Mouse (Mus musculus) myocyte (in vitro differentiated cells): Measurements from ENCODE around the gene Zbp1. TPM values are rescaled to one million over a fixed set of nuclear protein-coding genes. Genes with fewer than 3 reads are reported as not detected.

Source experiments
- H3K27me3 ChIP-seq: one replicate; pipeline ENCODE4 v1.6.1; 2011; ENCODE audit not compliant: control insufficient read depth, insufficient read depth, insufficient read length
- H3K36me3 ChIP-seq: one replicate; pipeline ENCODE4 v1.6.1; 2011; ENCODE audit not compliant: control insufficient read depth, insufficient read depth
- H3K4me2 ChIP-seq: one replicate; pipeline ENCODE4 v1.6.1; 2011; ENCODE audit warnings: low read depth, control low read depth
- H3K4me3 ChIP-seq: one replicate; pipeline ENCODE4 v1.5.1; 2011; ENCODE audit warnings: mild to moderate bottlenecking, control low read depth, moderate library complexity
- H3K79me2 ChIP-seq: one replicate; pipeline ENCODE4 v1.6.1; 2011; ENCODE audit not compliant: control insufficient read depth, insufficient read depth
- H3ac ChIP-seq: one replicate; pipeline ENCODE4 v1.6.1; 2011; ENCODE audit not compliant: control insufficient read depth, insufficient read length
- CEBPB ChIP-seq: IDR thresholded peaks from 2 replicates; pipeline ENCODE4 v1.6.1; 2011; ENCODE audit warnings: mild to moderate bottlenecking, moderate library complexity; ENCODE audit not compliant: poor library complexity, insufficient read depth, severe bottlenecking
- E2F4 ChIP-seq: IDR thresholded peaks from one replicate; pipeline ENCODE4 v1.6.1; 2011; ENCODE audit warnings: mild to moderate bottlenecking, control low read depth, moderate library complexity; ENCODE audit not compliant: insufficient read depth
- MAX ChIP-seq: IDR thresholded peaks from one replicate; pipeline ENCODE4 v1.6.1; 2011; ENCODE audit warnings: low read depth, mild to moderate bottlenecking, control low read depth
- MYOD1 ChIP-seq, 3 experiments: IDR thresholded peaks; one replicate each; pipeline ENCODE4 v1.6.1; 2011; ENCODE audit warnings: control low read depth in 2 of 3, low read depth in 2 of 3, mild to moderate bottlenecking in 2 of 3, moderate library complexity in 1 of 3; ENCODE audit not compliant: insufficient read length in 2 of 3, control insufficient read depth in 1 of 3
- MYOG ChIP-seq, 3 experiments: IDR thresholded peaks; one replicate each; pipeline ENCODE4 v1.6.1; 2011; ENCODE audit warnings: control low read depth in 2 of 3, low read depth in 2 of 3, mild to moderate bottlenecking in 2 of 3; ENCODE audit not compliant: insufficient read length in 2 of 3, control insufficient read depth in 1 of 3, insufficient read depth in 1 of 3
- POLR2A ChIP-seq: IDR thresholded peaks from one replicate; pipeline ENCODE4 v1.6.1; 2011; ENCODE audit warnings: low read depth, mild to moderate bottlenecking, control low read depth, moderate library complexity; ENCODE audit not compliant: insufficient read length
- POLR2AphosphoS2 ChIP-seq: IDR thresholded peaks from one replicate; pipeline ENCODE4 v1.6.1; 2011; ENCODE audit warnings: low read depth, control low read depth; ENCODE audit not compliant: insufficient read length
- REST ChIP-seq: IDR thresholded peaks from one replicate; pipeline ENCODE4 v1.6.1; 2011; ENCODE audit warnings: mild to moderate bottlenecking, control low read depth, moderate library complexity; ENCODE audit not compliant: insufficient read depth, insufficient read length
- SRF ChIP-seq: IDR thresholded peaks from one replicate; pipeline ENCODE4 v1.6.1; 2011; ENCODE audit warnings: low read depth; ENCODE audit not compliant: control insufficient read depth, insufficient read length
- TCF12 ChIP-seq: IDR thresholded peaks from one replicate; pipeline ENCODE4 v1.6.1; 2011; ENCODE audit warnings: mild to moderate bottlenecking, control low read depth; ENCODE audit not compliant: poor library complexity, insufficient read depth, severe bottlenecking
- TCF3 ChIP-seq: IDR thresholded peaks from one replicate; pipeline ENCODE4 v1.6.1; 2011; ENCODE audit warnings: low read depth, control low read depth; ENCODE audit not compliant: insufficient read length
- USF1 ChIP-seq: IDR thresholded peaks from one replicate; pipeline ENCODE4 v1.6.1; 2011; ENCODE audit warnings: low read depth, mild to moderate bottlenecking, control low read depth, moderate library complexity
- polyA plus RNA-seq: library from polyadenylated mRNA; unstranded; fragments of >200 nt; fragmentation: generic; extraction: Trizol; gene quantifications from one replicate; pipeline ENCODE4 v1.2.1, GENCODE M21; 2012; ENCODE audit warnings: missing spikeins

Gene Zbp1
- polyA plus RNA-seq, 1 experiment = 1.1 TPM

DNA sequence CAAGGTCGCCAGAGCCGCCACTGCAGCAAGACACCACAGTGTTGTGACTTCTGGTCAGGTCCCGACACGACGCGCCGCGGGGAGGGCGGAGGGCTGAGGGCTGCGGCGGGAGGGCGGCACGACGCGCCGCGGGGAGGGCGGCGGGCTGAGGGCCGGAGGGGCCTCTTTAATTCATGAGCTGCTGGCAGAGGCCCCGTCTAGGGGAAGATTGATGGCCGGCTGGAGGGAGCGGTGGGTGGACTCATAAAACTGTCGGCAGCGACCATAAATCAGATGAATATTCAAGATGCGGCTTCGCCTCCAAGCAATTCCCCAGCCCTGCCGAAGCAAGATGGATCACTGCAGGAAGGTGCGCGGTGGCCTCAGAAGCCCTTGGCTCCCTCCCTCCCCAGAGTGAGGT is 47.3 kb downstream of the Zbp1 start:
- Histone ChIP-seq H3K36me3 (no peaks in the 10 kb centered on the region), H3K27me3 (peaks cover 14% of the 10 kb centered on the region), H3K4me3 (no peak overlapping the region), H3ac (no peak overlapping the region), H3K79me2 (no peaks in the 10 kb centered on the region), H3K4me2 (no peak overlapping the region)
- TF ChIP-seq MYOG (IDR thresholded peaks at IDR 0.05; ENCODE audit: control insufficient read depth in 1 of 3, insufficient read depth in 1 of 3, insufficient read length in 2 of 3, low read depth in 2 of 3) = no peak
- no peak for TF ChIP-seq TCF12
- TF ChIP-seq SRF = no peak

DNA sequence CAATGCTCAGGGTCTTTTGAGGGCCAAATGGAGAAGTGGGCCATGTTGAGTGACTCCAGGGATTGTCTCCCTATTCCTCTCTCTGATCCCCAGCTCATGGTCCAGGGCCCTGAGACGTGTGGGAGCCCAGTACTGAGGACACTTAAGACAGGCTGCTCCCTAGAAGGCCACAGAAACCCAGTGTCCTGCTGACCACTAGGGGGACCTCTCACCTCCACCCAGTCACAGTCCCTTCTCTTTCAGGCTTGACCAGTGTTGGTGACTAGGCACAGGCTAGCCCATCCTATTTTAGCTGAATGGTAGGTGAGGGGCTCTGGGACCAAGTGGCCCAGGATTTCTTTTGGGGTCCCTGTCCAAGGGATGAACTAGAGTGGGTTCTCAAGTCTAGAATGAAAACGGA is 48.0 kb downstream of the Zbp1 start:
- Histone ChIP-seq H3K27me3 (peaks cover 14% of the 10 kb centered on the region), H3K79me2 (no peaks in the 10 kb centered on the region), H3K36me3 (no peaks in the 10 kb centered on the region), H3ac (no peak overlapping the region), H3K4me3 (no peak overlapping the region), H3K4me2 (no peak overlapping the region)
- no peak for TF ChIP-seq MYOG (IDR thresholded peaks at IDR 0.05; ENCODE audit: control insufficient read depth in 1 of 3, insufficient read depth in 1 of 3, insufficient read length in 2 of 3, low read depth in 2 of 3)
- no peak for TF ChIP-seq MAX
- no peak for TF ChIP-seq TCF3
- TF ChIP-seq TCF12 = no peak
- no peak for TF ChIP-seq POLR2A
- TF ChIP-seq CEBPB = no peak
- no peak for TF ChIP-seq POLR2AphosphoS2

DNA sequence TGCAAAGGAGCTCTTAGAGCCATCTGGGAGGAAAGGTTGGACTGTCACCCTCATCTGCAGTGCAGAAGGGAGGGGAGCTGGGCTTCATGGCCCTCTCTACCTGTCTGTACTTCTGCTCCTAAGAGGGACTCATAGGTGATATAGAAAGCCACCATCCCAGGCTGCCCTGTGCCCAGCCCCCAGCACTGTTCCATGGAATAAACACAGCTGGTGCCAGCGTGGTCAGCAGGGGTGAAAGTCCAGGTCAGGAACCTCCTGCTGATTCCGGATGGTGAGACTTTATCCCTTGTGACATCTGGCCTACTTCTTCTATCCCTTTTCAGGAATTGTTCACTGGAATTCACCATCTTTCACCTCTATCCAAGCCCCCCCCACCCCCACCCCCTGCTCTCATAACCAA is 48.6 kb downstream of the Zbp1 start:
- H3ac ChIP-seq = no peak overlapping the region
- no peaks in the 10 kb centered on the region for H3K36me3 ChIP-seq
- peaks cover 19% of the 10 kb centered on the region for H3K27me3 ChIP-seq
- no peak for TF ChIP-seq TCF12
- no peak for TF ChIP-seq REST
- TF ChIP-seq CEBPB = no peak
- no peak for TF ChIP-seq MAX
- no peak for TF ChIP-seq MYOG (IDR thresholded peaks at IDR 0.05; ENCODE audit: control insufficient read depth in 1 of 3, insufficient read depth in 1 of 3, insufficient read length in 2 of 3, low read depth in 2 of 3)
- TF ChIP-seq USF1 = no peak
- no peak for TF ChIP-seq TCF3
- TF ChIP-seq MYOD1 (IDR thresholded peaks at IDR 0.05; ENCODE audit: control insufficient read depth in 1 of 3, insufficient read length in 2 of 3, low read depth in 2 of 3) = no peak
- TF ChIP-seq POLR2AphosphoS2 = no peak
- TF ChIP-seq SRF = no peak
- no peak for TF ChIP-seq E2F4
- no peak for TF ChIP-seq POLR2A
- no peaks in the 10 kb centered on the region for H3K79me2 ChIP-seq
- H3K4me2 ChIP-seq = no peak overlapping the region
- no peak overlapping the region for H3K4me3 ChIP-seq

DNA sequence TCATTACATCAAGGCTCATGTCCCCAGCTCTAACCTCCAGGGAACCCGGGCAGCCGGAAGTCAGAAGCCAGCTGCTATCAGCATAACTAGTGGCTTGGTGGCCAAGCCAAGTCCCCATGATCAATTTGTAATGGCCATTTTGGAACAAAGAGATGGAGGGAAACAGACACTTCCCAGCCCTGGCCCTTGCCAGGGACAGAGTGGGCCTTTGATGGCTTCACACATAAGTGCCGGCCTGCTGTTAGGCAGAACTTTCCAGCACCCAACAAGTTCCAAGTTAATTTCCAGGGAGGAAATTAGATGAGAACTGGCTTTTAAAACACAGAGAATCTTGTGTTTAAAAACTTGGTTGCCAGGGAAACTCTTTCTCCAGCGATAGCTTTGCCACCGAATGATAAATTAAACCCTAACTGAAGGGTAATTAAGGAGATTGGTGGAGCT is 50.3 kb downstream of the Zbp1 start:
- Histone ChIP-seq H3ac (no peak overlapping the region), H3K79me2 (no peaks in the 10 kb centered on the region), H3K4me2 (no peak overlapping the region), H3K4me3 (no peak overlapping the region), H3K27me3 (peaks cover 25% of the 10 kb centered on the region), H3K36me3 (no peaks in the 10 kb centered on the region)
- TF ChIP-seq CEBPB (no peak), POLR2AphosphoS2 (no peak), REST (no peak), USF1 (no peak), TCF12 (no peak)

DNA sequence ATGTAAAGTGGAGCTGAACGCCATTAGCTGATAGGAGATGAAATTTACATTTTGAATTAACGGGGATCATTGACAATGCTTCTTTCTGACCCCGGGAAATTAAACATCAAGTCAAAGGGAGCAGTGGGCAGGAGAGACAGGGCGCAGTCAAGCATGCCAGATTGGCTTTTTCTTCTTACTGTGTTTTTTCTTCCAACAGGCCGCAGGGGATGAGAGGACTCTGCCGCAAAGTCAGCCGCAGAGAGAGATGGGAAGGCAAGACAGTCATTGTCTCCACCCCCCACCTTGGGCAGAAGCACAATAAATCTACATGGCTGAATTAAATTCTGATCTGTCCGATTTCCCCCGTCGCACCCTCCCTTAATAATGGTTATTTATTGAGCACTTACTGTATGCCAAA is 53.4 kb downstream of the Zbp1 start:
- no peaks in the 10 kb centered on the region for H3K79me2 ChIP-seq
- peaks cover 29% of the 10 kb centered on the region for H3K27me3 ChIP-seq
- H3K4me3 ChIP-seq = no peak overlapping the region
- no peak overlapping the region for H3K4me2 ChIP-seq
- no peak for TF ChIP-seq MYOD1 (IDR thresholded peaks at IDR 0.05; ENCODE audit: control insufficient read depth in 1 of 3, insufficient read length in 2 of 3, low read depth in 2 of 3)
- TF ChIP-seq REST = no peak
- TF ChIP-seq USF1 = no peak
- no peak for TF ChIP-seq TCF3
- no peak for TF ChIP-seq CEBPB
- TF ChIP-seq MYOG (IDR thresholded peaks at IDR 0.05; ENCODE audit: control insufficient read depth in 1 of 3, insufficient read depth in 1 of 3, insufficient read length in 2 of 3, low read depth in 2 of 3) = no peak
- TF ChIP-seq SRF = no peak
- TF ChIP-seq POLR2A = no peak
- TF ChIP-seq TCF12 = no peak
- TF ChIP-seq E2F4 = no peak
- TF ChIP-seq MAX = no peak
- TF ChIP-seq POLR2AphosphoS2 = no peak
- H3ac ChIP-seq = no peak overlapping the region
- no peaks in the 10 kb centered on the region for H3K36me3 ChIP-seq
